ENCODE assay signal across 8 mouse cellular contexts in genomic region chr12:26191268-26191981, GRCm38 (mm10).
DNase-seq lines count a peak whose midpoint lies in the region; ATAC-seq lines count a peak whose summit lies in the region.

No protein-coding gene starts in this region.

- peak; percentile 28 for ATAC-seq in frontal cortex, adult (ENCODE audit: low TSS enrichment)

- DNase-seq in frontal cortex, adult 2 months (ENCODE audit: extremely low spot score in 1 of 2, low spot score in 1 of 2): no peak
- peak; percentile 37 to 49 for DNase-seq in right cerebral cortex, postnatal 10 days (ENCODE audit: low spot score in 2 of 2)
- no peak for DNase-seq in right cerebral cortex, postnatal 14 days
- peak; percentile 54 to 88 for DNase-seq in layer of hippocampus, adult 18-20 months (ENCODE audit: low spot score in 2 of 2)
- peak; percentile 26 for DNase-seq in right cerebral cortex, postnatal 4 days
- no peak for DNase-seq in B cell, adult 2 months
- no peak for DNase-seq in thymus, postnatal 0 days (ENCODE audit: low spot score)

Comparison
In these comparisons a context has a peak if more than half of its experiments do, and no peak if none do; other contexts are left out.
1. DNase-seq: peak in right cerebral cortex, postnatal 10 days (2 of 2), layer of hippocampus, adult 18-20 months (2 of 2) and right cerebral cortex, postnatal 4 days (single experiment); none in frontal cortex, adult 2 months (0 of 2), right cerebral cortex, postnatal 14 days (single experiment), B cell, adult 2 months (0 of 2) and thymus, postnatal 0 days (single experiment).